Mouse (Mus musculus) megakaryocyte progenitor cell, adult 5-6 weeks (primary cell): ENCODE results near the gene Ndufc2. TPM values are rescaled to one million over a fixed set of nuclear protein-coding genes. Genes with fewer than 3 reads are reported as not detected.
A peak's percentile ranks its signal among the peaks of the same experiment; 100 is the strongest.

Source experiments
- ATAC-seq: replicated peaks from 2 replicates; pipeline ENCODE4 v1.8.0; 2016; ENCODE audit warnings: mild to moderate bottlenecking, moderate TSS enrichment, inconsistent platforms; ENCODE audit not compliant: poor library complexity
- total RNA-seq, 2 experiments: library from RNA; stranded (forward) in 1 of 2; stranded (reverse) in 1 of 2; fragments of 157-497, 149-512 nt in 1 of 2; fragments of 200-1000 nt in 1 of 2; gene quantifications; 2 replicates each; pipeline versions ENCODE4 v1.2.3 to v1.2.4; 2015 to 2017

Ndufc2 gene
- total RNA-seq, 2 experiments from 2014 or later, result 173 to 307 TPM

DNA sequence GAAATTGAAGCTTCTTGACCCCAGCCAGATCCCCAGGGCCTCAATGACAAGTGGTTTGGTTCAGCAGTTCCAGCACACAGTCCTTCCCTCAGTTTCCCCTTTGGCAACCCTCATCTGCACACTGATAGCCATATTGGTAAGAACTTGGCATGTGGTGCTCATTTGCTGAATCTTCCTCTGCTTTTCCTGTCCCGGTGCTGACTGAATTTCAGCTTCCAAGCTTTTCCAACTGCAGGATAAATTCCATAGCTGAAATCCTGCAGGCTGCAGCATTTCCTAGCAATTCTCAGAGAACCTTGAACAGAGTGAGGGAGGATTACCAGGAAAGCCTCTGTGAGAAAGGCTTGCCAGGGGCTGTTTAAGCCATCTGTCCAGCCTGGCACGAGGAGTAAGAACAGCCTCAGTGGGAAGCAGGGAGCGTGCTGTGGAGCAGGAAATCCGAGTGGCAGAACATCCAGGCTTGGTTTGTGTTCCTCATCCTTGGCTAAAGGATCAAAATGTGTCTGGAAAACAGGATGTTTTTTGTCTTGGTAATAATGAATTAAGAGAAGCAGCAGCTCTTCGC is 12.9 kb upstream of the Ndufc2 start:
- no peak for ATAC-seq

DNA sequence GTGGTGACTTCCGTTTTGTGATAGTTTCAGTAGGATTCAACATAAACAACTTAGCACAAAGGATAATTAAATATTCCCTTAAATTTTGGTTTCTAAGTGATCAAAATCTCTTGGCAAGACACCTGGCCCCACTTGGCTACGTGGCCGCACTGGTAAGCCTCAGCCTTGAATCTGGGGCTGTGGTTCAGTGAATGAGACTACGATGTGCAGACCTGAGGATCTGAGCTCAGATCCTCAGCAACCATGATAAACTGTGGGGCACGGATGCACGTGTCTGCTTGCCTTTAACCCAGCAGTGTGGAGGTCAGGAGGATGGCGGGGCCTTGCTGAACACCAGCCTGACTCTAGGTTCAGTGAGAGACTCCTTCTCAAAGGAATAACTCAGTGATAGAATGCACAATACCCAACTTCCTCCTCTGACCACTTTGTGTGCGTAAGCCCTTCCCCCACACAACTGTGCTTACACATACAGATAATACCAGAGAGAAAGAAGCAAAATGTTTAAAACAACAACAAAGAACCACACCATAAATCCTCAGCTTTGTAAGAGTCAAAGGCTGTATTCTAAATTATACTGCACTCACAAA is 12.1 kb upstream of the Ndufc2 start:
- no peak for ATAC-seq

DNA sequence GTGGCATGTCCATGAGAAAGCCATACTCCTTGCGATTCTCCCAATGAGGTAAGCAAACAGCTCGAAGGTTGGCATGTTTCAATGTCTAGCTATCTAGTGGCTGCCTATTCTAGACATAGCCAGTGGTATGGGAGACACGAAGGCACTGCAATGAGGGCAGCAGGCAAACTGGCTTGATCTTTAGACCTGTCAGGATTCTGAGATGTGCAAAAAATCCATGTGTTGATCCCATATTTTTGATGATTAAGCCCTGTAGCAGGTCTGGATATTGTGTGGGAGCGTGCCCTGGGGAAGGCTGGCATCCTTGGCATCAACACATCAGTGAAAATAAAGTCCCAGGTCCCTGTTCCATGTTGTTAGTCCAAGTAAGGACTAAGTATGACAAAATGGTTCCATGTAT is 11.3 kb upstream of the Ndufc2 start:
- no peak for ATAC-seq

DNA sequence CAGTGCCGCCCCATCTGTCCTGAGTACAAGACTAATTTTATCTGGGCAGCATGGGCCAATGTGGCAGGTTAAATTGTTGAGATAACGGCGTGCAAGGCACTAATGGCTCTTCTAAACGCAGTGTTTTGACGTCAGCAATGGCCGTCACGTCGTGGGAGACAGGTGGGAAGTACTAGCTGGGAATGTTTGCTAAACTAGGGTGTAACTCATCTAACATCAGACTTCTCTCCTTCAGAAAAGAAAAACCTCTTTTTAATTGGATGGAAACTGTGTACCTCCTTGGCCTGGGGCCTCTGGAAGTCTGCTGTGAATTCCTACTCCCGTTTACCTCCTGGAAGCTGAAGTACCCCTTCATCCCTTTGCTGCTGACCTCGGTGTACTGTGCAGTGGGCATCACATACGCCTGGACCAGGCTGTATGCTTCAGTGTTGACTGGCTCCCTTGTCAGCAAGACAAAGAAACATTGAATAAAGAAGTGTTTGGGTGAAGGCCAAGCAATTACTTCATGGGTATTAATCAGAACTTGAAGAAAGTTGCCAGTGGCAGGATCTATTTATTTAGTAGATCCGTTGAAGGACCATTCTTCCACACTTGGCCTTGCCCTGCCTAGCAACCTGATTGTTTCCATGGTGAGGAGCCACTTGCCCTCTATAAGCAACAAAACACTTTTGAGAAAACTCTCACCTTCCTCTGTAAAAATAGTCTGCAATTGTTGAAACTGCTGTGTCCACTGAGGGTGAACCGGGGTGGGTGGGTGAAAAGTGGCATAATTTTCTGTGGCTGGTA is 8.3 kb upstream of the Ndufc2 start:
- no peak for ATAC-seq

DNA sequence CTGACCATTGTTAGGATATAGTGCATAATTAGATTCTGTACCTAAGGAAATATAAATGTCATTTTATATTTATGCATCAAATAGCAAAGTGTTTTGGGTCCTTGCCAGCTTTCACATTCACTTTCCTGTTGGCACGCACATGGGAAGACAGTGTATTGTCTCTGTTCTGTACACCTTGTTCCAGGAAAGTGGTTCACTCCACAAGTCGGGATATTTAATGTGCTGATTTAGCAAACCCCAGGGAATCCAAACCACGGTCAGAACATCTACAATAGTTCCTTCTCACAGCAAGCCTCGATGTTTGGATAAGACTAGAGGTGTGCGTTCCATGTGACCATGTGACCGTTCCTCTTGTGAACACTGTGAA is 7.7 kb upstream of the Ndufc2 start:
- no peak for ATAC-seq

DNA sequence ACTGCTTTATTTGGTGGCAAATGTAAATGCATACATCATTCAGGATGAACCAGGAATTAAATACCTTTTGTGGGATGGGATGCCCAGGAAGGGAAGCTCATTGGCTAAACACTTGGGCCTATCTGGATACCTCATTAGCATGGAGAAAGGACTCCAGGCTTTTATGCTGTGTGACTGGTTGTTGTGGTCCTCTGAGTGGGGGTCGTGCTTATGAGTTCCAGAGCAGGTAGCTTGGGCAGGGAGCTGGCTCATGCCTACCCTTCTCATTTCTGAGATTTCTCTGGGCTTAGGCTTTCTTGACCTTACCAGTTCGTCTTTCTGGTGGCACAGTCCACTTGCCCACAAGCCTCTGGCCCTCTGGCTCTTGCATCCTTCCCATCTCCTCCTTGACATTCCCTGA is 5.4 kb upstream of the Ndufc2 start:
- no peak for ATAC-seq

DNA sequence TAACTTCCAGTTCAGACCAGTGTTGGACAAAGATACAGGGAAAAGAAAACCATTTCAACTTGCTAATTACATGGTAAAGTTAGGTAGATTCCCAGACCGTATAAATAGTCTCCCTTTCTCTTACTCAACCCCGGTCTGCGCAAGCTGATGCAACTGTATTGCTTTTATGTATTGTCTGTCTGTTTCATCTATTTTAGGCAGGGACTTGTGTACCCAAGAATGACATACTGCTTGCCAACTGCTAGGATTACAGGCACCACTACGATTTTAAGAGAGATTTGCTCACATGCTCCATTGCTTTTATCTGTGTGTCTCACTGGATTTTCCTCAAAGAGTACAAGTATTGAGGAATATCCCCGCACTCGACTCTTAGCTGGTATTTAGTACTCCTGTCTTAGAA is 860 bp upstream of the Ndufc2 start:
- no peak for ATAC-seq

DNA sequence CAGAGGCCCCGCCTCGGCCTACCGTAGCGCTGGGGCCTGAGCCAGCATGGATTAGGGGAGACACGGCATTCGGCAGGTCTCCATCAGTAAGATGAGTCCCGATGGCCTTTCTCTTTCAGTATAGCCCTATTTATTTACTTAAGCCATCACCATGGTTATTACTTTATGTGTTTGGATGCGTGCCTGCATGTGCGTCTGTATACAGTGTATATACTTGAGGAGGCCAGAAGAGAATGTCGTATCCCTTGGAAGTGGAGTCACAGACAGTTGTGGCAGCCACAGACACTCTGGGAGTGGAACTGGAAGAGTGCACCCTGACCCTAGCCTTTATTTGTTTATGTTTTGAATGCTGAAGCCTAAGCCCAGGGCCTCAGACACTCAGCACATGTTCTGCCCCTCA is 7.3 kb downstream of the Ndufc2 start:
- ATAC-seq, result no peak

DNA sequence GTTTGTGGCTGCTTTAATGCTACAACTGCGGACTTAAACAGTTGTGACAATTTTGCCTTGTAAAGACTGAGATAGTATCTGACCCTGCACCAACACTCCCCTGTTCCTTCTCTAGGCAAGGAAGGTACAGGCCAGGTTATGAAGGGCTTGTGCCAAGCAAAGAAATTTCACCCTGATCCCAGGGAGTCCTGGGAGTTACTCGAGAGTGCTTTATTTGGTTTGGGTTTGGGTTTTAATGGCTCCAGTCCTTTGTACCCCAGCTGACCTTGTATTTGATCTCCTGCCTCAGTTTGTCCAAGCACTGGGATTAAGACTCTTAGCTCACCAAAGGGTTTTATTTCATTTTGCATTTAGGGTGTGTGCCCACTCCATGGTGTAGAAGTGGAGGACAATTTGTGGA is 11.3 kb downstream of the Ndufc2 start:
- no peak for ATAC-seq

DNA sequence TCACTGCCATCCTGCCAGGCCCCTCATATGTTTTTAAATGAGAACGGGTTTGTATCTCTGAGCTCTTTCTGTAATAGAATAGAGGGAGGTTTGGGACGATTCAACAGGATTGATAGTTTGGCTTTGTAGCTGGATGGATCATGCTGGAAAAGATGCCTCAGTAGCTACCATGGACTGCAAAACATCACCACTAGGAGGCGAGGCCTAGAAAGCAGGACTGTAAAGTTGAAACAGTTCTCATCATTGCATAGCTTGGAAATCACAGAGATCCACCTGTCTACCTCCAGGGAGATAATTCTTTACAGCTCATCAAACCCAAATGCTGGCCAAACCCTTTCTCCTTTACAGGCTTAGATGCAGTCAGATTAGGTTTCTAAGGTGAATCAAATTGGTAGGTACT is 11.8 kb downstream of the Ndufc2 start:
- ATAC-seq, result peak; percentile 58; the same call in 1 of the 2 replicates

DNA sequence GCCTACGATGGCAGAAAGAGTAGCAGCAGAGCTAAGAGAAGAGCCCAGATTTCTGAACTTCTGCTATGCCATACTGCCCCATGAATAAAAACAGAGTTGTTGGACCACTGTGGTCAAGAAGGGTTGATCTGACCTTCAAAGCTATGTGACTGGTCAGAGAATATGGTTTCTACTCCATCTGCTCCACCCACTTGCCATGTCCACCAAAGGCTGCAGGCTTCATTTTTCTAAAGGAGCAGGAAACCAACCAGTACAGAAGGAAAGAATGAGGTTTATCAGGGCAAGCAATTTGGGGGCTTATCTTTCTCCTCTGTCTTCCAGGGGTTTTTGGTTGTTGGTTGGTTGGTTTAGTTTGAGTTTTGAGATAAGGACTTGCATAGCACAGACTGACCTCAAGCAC is 14.2 kb downstream of the Ndufc2 start:
- no peak for ATAC-seq

DNA sequence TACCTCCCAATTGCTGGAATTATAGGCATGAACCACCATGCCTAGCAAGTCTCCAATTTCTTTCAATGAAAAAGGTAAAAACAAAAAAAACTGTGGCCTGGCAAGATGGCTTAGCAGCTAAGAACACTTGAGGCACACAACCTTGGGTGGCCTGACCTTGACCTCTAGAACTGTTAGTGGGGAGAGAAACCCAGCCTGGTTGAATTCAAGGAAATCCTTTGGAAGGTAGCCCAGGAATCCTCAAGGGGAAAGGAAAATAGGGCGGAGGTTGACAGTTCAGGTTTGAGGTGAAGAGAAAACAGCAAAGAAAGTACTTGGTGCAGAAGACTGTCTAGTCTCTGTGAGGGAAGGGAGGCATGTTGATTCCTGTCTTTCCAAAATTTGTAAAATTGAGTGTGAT is 14.6 kb downstream of the Ndufc2 start:
- no peak for ATAC-seq

DNA sequence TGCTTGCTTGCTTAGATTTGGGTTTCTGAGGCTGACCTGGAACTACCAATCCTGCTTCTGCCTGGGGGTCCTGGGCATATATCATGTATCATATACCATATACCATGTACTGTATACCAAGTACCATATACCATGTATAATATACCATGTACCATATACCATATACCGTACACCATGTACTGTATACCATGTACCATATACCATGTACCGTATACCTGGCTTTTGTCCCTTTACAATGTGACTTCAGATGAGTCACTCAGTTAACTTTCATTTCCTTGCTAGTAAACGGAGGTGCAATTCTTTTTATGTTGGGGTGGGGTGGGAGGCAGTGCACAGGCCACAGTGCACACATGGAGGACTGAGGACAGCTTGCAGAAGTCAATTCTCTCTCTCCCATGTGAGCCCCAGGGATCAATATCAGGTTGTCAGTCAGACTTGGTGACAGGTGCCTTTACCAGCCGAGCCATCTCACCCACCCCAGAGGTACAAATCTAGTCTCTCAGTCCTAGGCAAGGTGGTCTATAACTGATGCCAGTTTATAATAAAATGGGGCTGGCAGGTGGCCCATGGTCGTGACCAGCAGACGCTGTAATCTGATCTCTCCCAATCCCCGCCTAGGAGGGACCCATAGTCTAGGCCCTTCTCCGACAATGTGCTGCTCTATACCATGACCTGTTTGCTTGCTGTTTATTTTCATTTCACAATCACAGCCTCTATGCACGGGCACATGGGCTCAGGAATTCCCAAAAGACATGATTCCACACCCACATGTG is 15.3 kb downstream of the Ndufc2 start:
- ATAC-seq, result no peak

DNA sequence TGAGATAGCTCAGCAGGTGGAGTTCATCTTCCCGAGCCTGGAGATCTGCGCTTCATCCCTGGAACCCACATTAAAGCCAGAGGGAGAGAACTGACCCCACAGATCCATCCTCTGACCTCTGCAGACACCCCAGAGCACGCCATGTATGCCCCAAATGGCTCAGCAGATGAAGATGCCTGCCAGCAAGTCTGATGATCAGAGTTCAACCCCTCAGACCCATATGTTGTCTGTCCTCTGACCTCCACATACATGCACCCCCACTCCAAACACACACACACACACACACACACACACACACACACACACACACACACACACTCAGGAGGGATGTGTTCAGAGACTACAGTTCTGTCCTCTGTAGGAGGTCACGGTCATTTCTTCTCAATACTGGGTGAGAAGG is 16.7 kb downstream of the Ndufc2 start:
- no peak for ATAC-seq

DNA sequence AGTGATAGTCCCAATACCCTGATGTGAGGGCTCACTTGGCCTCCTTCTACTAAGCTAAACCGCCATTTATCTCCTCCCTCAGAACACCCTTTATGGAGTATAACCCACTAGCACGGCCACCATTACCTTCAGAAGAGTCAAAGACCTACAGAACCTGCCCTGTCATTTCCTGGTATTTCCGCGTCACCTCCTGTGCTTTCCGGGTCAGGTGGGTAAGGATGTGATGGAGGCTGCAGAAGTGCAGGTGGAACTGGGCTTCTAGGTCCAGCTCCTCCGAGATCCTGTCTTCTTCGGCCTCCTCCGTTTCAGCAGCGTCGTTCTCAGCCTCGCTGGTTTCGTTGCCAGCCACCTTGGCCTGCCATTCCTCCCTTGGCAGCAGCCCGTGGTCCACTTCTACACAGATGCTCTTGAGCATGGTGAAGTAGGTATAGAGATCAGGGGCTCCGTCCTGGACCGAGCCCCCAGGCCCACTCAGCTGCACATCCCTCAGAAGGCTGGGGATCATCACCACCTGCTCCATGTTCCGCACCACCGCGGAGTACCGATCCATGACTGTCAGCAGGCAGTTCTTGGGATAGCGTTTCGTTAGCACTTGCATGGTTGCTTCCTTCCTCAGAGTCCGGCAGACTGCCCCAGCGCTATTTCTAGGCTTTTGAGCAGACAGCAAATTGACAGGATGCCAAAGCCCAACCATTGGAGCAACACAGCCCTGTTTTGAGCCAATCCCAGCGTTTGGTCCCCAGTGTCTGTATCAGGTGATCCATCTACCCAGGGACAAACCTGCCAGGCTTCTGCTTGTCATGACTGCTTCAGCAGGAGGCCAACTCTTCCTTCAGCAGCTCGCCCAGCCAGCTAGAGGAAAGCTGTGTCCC is 17.3 kb downstream of the Ndufc2 start, which contains the start of gene Thrsp:
Gene Thrsp (minus strand): TSS at position 825 of the 872 bp plus-strand sequence.
- no peak for ATAC-seq

DNA sequence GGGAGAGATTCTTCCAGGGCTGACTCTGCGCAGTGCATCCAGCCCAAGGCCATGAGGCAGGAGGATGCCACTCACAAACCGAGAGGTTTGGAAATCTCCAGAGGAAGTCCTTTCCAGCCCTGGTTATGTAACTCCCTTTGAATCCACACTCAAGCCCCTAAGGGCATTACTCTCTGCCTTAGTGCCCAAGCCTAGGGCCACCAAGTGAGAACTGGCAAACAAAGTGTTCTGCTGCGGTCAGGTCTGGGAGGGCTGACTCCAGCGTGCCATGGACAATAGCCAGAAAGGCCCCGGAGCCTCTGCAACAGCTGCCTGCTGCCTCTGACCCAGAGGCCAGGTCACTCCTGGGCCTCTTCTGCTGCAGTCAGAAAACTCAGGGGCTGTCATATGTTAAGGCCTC is 18.9 kb downstream of the Ndufc2 start:
- ATAC-seq, result peak; percentile 49

DNA sequence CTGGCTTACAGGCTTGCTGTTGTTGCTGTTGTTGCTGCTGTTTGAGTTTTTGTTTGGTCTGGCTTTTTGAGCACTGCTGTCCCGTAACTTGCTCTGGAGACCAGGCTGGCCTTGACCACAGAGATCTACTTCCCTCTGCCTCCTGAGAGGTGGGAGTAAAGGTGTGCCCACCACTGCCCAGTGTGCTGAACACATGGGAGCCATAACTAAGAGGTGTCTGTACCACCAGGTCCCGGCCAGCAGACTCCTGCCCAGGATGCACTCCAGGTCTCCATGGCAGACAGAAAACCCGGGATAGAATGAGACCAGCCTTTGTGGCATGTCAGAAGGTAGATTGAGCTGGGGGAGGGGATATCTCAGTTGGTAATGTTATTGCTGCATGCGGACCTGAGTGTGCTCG is 19.4 kb downstream of the Ndufc2 start:
- ATAC-seq, result no peak

DNA sequence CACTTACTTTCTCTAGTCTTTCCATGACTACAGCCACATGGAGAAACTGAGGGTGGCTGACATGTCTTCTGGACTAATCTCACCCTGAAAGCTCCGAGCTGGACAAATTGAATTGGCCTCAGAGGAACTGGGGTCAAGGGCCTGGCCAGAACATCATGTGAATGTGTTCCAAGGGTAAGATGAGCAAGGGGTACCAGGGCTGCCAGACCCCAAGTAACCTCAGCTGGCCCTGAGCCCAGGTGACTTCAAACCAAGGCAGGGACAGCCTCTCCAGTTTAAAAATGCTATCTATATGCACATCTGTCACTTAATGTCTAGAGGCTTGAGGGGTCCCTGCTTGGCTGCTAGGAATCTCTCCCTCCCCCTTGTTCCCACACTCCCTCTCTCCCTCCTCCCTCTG is 20.6 kb downstream of the Ndufc2 start:
- peak; percentile 18; the same call in 1 of the 2 replicates for ATAC-seq

DNA sequence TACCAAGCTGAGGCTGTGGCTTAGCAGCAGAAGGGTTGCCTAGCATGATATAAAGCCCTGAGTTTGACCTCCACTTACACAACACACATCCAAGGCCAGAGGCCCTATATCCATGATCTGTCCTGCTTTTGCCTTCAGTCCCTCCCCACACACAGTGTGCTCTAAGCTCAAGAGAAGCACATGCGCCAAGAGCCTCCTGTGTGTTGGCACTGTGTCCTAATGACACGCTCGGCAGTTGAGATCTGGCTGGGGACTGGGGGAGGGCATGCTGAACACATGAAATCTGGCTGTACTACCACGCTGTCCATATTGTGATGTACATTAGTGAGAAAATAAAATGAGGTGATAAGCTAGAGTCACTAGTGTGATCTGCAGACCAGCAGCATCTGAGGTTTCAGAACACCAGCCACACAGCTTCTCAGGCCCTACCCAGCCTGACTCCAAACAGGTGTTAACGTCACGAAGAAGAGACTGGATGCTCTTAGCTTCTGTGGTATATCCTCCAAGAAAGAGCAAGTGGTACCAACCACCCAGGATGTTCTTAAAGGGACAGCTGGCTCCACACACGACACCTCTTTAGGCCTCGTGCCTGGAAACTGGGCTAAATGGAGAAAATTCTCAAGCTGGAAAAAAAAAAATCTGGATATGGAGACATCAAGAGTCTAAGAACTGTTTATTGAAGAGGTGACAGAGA is 21.3 kb downstream of the Ndufc2 start:
- no peak for ATAC-seq

DNA sequence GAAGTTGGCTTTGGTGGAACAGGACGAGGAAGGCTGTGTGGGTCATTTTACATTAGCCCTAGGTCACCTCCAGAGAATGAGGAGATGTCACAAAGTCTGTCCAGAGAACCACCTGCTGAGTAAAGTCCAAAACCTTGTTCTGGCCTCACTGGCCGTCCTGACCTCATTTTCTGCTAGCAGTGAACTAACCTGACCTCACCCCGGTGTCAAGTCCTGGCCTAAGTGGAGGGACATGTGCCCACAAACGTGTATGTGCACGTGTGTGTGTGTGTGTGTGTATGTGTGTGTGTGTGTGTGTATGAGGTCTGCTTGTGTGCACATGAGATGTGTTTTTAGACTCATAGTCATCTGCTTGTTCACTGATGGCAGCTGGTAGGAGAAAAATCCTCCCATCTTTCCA is 24.0 kb downstream of the Ndufc2 start:
- ATAC-seq, result no peak
